Mouse (Mus musculus): Measurements from ENCODE around the gene Hist1h2bj. TPM values are rescaled to one million over a fixed set of nuclear protein-coding genes. Genes with fewer than 3 reads are reported as not detected.

Hist1h2bj gene
- total and polyA plus RNA-seq, 3 experiments, result 4.7 to 2,032 TPM; not detected in 1

GRCm38 (mm10) chr13:22037415-22037814 lies 5.6 kb upstream of the Hist1h2bj start:
- Histone ChIP-seq H3K27ac (ENCODE audit: control insufficient read depth, low read depth, low read length) (peak overlapping the region; percentile 61; the same call in 1 of the 2 replicates), H3K36me3 (ENCODE audit: control insufficient read depth in 1 of 2, insufficient read depth in 2 of 2, low read length in 2 of 2) (peaks cover 0 to 24% of the 10 kb centered on the region in 2 experiments; a peak in 2 of 4 replicates), H3K79me2 (ENCODE audit: control insufficient read depth, insufficient read depth, low read length, poor library complexity) (no peaks in the 10 kb centered on the region; the same call in 1 of the 2 replicates), H3K9me3 (replicated peaks; ENCODE audit: insufficient read depth, low read length) (no peaks in the 10 kb centered on the region), H3K4me3 (ENCODE audit: control insufficient read depth in 1 of 2, insufficient read depth in 1 of 2, low read depth in 2 of 2, low read length in 2 of 2) (no peak overlapping the region), H3K27me3 (ENCODE audit: control insufficient read depth in 1 of 2, insufficient read depth in 2 of 2, low read length in 2 of 2) (no peaks in the 10 kb centered on the region), H3K9ac (ENCODE audit: control insufficient read depth, low read depth, low read length, poor library complexity, severe bottlenecking) (peak overlapping the region; percentile 66), H3K4me1 (ENCODE audit: control insufficient read depth in 1 of 2, insufficient read depth in 2 of 2, low read length in 2 of 2) (peaks cover 0 to 4% of the 10 kb centered on the region in 2 experiments; a peak in 2 of 4 replicates)
- TF ChIP-seq USF2 (IDR thresholded peaks at IDR 0.05; ENCODE audit: borderline replicate concordance in 1 of 2, insufficient read depth in 1 of 2, low read depth in 1 of 2, low read length in 2 of 2) (no peak), TBP (IDR thresholded peaks at IDR 0.05; ENCODE audit: low read depth, low read length) (0 out of 2 replicates have a peak, but pooled peaks have one; percentile 4), ZNF384 (IDR thresholded peaks at IDR 0.05; ENCODE audit: low read depth, low read length) (no peak)
- DNase-seq (ENCODE audit: low read depth, low spot score), result peak; percentile 62

DNA sequence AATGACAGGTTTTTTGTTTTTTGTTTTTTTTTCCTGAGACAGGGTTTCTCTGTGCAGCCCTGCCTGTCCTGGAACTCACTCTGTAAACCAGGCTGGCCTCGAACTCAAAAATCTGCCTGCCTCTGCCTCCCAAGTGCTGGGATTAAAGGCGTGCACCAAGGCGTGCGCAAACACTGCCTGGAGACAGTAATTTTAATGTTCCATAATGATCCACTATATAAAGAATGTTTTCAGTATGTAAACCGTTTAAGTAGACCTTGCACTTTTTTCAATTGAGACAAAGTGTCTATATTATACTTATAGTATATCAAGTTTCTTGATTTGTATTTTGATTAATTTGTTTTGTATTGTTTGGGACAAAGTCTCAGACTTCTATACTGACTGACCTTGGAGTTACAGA lies 3.6 kb upstream of the Hist1h2bj start:
- H3K4me1 ChIP-seq (ENCODE audit: control insufficient read depth in 1 of 2, insufficient read depth in 2 of 2, low read length in 2 of 2), result no peaks in the 10 kb centered on the region; a peak in 1 of 4 replicates
- H3K79me2 ChIP-seq (ENCODE audit: control insufficient read depth, insufficient read depth, low read length, poor library complexity), result no peaks in the 10 kb centered on the region; the same call in 1 of the 2 replicates
- peak; percentile 61 for DNase-seq (ENCODE audit: low read depth, low spot score)
- TF ChIP-seq POLR2AphosphoS5 (IDR thresholded peaks at IDR 0.05; ENCODE audit: borderline replicate concordance, low read depth, low read length) (no peak), GATA1 (IDR thresholded peaks at IDR 0.05; ENCODE audit: low read depth, low read length) (no peak), MAFK (IDR thresholded peaks at IDR 0.05; ENCODE audit: borderline replicate concordance, low read depth, low read length) (no peak), ZKSCAN1 (IDR thresholded peaks at IDR 0.05; ENCODE audit: low read depth, low read length) (no peak), TBP (IDR thresholded peaks at IDR 0.05; ENCODE audit: low read depth, low read length) (peak; percentile 91), MYB (IDR thresholded peaks at IDR 0.05; ENCODE audit: low read depth, low read length) (no peak), ZMIZ1 (IDR thresholded peaks at IDR 0.05; ENCODE audit: low read depth, low read length) (no peak), NELFE (IDR thresholded peaks at IDR 0.05; ENCODE audit: low read depth, low read length) (no peak), MXI1 (IDR thresholded peaks at IDR 0.05; ENCODE audit: low read depth, low read length) (no peak)
- peaks cover 0 to 21% of the 10 kb centered on the region in 2 experiments; a peak in 2 of 4 replicates for H3K36me3 ChIP-seq (ENCODE audit: control insufficient read depth in 1 of 2, insufficient read depth in 2 of 2, low read length in 2 of 2)
- H3K9me3 ChIP-seq (replicated peaks; ENCODE audit: insufficient read depth, low read length), result no peaks in the 10 kb centered on the region
- H3K9ac ChIP-seq (ENCODE audit: control insufficient read depth, low read depth, low read length, poor library complexity, severe bottlenecking), result peak overlapping the region; percentile 73
- no peak overlapping the region for H3K4me3 ChIP-seq (ENCODE audit: control insufficient read depth in 1 of 2, insufficient read depth in 1 of 2, low read depth in 2 of 2, low read length in 2 of 2)
- H3K27me3 ChIP-seq (ENCODE audit: control insufficient read depth in 1 of 2, insufficient read depth in 2 of 2, low read length in 2 of 2), result no peaks in the 10 kb centered on the region
- H3K27ac ChIP-seq (ENCODE audit: control insufficient read depth, low read depth, low read length), result peak overlapping the region; percentile 92

DNA sequence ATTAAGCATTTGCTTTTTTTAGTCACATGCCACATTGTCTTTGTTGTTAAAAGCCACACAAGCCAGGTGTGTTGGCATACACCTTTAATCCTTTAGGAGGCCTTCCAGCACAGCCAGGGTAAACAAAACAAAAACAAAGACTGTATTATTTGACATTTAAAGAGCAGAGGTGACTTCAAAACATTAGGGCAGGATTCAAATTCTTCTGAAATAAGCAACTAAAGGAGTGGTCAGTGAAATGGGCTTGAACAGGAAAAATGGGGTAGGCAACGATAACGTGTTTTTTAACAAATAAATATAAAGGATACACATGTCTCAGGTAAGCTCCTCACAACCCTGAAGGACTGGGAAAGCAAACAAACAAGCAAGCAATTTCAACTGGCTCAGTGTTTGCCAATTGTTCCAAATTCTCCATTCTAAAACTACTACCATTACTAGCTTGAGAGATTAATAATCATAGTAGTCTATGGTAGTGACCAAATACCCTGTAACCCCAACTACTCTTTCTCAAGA lies 3.0 kb upstream of the Hist1h2bj start:
- DNase-seq (ENCODE audit: low read depth, low spot score), result no peak
- TF ChIP-seq UBTF (IDR thresholded peaks at IDR 0.05; ENCODE audit: borderline replicate concordance, insufficient read depth, low read depth, low read length) (no peak), EP300 (IDR thresholded peaks at IDR 0.05; ENCODE audit: low read depth in 1 of 2, low read length in 2 of 2) (no peak), ETS1 (IDR thresholded peaks at IDR 0.05; ENCODE audit: low read depth, low read length) (no peak), GATA1 (IDR thresholded peaks at IDR 0.05; ENCODE audit: low read depth, low read length) (no peak), USF1 (IDR thresholded peaks at IDR 0.05; ENCODE audit: low read depth, low read length) (no peak), POLR2A (IDR thresholded peaks at IDR 0.05; ENCODE audit: control insufficient read depth in 1 of 2, insufficient read depth in 1 of 2, low read depth in 1 of 2, low read length in 2 of 2, poor library complexity in 1 of 2) (no peak), SIN3A (IDR thresholded peaks at IDR 0.05; ENCODE audit: low read length) (no peak), MAFK (IDR thresholded peaks at IDR 0.05; ENCODE audit: borderline replicate concordance, low read depth, low read length) (no peak), RCOR1 (IDR thresholded peaks at IDR 0.05; ENCODE audit: low read depth, low read length) (no peak), POLR2AphosphoS5 (IDR thresholded peaks at IDR 0.05; ENCODE audit: borderline replicate concordance, low read depth, low read length) (no peak), CTCF (IDR thresholded peaks at IDR 0.05 in 2 of 3, conservative IDR thresholded peaks at IDR 0.05 in 1 of 3; ENCODE audit: control insufficient read depth in 1 of 3, insufficient read depth in 1 of 3, low read depth in 2 of 3, low read length in 3 of 3, poor library complexity in 1 of 3, severe bottlenecking in 1 of 3) (no peak), MEF2A (IDR thresholded peaks at IDR 0.05; ENCODE audit: extremely low read depth, insufficient replicate concordance, low read depth, low read length, poor library complexity, severe bottlenecking) (no peak), JUND (IDR thresholded peaks at IDR 0.05; ENCODE audit: low read depth, low read length) (no peak), MAX (IDR thresholded peaks at IDR 0.05; ENCODE audit: low read length) (no peak)
- Histone ChIP-seq H3K79me2 (ENCODE audit: control insufficient read depth, insufficient read depth, low read length, poor library complexity) (no peaks in the 10 kb centered on the region; the same call in 1 of the 2 replicates), H3K36me3 (ENCODE audit: control insufficient read depth in 1 of 2, insufficient read depth in 2 of 2, low read length in 2 of 2) (peaks cover 0 to 18% of the 10 kb centered on the region in 2 experiments; a peak in 2 of 4 replicates), H3K9ac (ENCODE audit: control insufficient read depth, low read depth, low read length, poor library complexity, severe bottlenecking) (peak overlapping the region; percentile 73), H3K4me3 (ENCODE audit: control insufficient read depth in 1 of 2, insufficient read depth in 1 of 2, low read depth in 2 of 2, low read length in 2 of 2) (peak overlapping the region in 1 of 2 experiments; percentile 4; a peak in 1 of 4 replicates), H3K9me3 (replicated peaks; ENCODE audit: insufficient read depth, low read length) (no peaks in the 10 kb centered on the region), H3K27me3 (ENCODE audit: control insufficient read depth in 1 of 2, insufficient read depth in 2 of 2, low read length in 2 of 2) (no peaks in the 10 kb centered on the region), H3K4me1 (ENCODE audit: control insufficient read depth in 1 of 2, insufficient read depth in 2 of 2, low read length in 2 of 2) (peaks cover 0 to 4% of the 10 kb centered on the region in 2 experiments; a peak in 1 of 4 replicates), H3K27ac (ENCODE audit: control insufficient read depth, low read depth, low read length) (peak overlapping the region; percentile 92)

Measured in MEL (cell line).